Mouse (Mus musculus): ENCODE data around the gene Rnf26. TPM values are rescaled to one million over a fixed set of nuclear protein-coding genes. Genes with fewer than 3 reads are reported as not detected.

Rnf26 gene
- total RNA-seq, 2 experiments from 2014 or later = 3.0 to 3.1 TPM

DNA sequence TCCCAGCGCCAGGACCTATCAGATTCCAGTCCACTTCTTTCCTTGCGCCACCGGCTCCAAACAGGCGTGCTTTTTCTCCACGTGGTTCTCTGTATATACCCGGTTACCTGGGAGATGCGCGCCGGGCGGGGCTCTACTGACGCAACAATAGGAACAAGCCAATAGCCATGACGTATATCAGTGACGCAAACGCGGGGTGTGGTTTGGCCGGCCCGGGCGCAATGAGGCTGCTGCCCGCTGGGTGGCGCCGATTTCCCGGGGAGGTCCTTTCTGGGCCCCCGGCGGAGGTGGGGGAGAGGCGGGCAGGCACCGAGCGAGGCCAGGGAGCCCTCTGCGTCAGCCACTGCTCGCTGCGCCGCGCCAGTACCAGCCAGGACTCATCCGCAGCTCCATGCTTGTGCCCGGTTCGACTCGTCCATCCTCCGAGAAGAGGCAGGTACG, 46.5 kb downstream of the Rnf26 start, which contains the start of gene Usp2:
Gene Usp2, plus strand, starts transcription at position 237 of the 441 bp plus-strand sequence.
- TF ChIP-seq CTCF (IDR thresholded peaks at IDR 0.05) = peak; percentile 98; the same call in 1 of the 2 replicates
- Histone ChIP-seq H3K4me3 (peak within 1 kb of the TSS; percentile 76), H3K27ac (peak within 1 kb of the TSS; percentile 97)
- intact Hi-C loops (cut with DNase I) = loop anchor here (2.0 kb wide), 1 partner anchor 82 kb away; no protein-coding TSS in a partner anchor
- DNase-seq = peak; percentile 99

DNA sequence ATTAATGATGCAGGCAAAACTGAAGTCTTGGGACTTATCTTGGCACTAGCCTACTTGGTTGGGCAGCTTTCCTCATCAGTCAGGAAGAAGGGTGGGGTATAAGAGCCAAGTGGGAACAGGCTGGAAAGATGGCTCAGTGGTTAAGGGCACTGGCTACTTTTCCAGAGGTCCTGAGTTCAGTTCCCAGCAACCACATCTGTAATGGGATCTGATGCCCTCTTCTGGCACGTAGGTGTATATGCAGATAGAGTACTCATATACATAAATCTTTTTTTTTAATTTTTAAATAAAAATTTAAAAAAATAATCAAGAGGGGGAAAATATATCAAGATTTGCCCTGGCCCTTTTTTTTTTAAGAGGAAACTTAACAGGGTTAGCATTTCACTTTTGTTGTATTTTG, 48.1 kb downstream of the Rnf26 start:
- Histone ChIP-seq H3K27ac (no peak overlapping the region), H3K4me3 (no peak overlapping the region)
- no peak for DNase-seq
- peak; percentile 40 for TF ChIP-seq CTCF (IDR thresholded peaks at IDR 0.05)
- intact Hi-C loops (cut with DNase I) = no loop called here

DNA sequence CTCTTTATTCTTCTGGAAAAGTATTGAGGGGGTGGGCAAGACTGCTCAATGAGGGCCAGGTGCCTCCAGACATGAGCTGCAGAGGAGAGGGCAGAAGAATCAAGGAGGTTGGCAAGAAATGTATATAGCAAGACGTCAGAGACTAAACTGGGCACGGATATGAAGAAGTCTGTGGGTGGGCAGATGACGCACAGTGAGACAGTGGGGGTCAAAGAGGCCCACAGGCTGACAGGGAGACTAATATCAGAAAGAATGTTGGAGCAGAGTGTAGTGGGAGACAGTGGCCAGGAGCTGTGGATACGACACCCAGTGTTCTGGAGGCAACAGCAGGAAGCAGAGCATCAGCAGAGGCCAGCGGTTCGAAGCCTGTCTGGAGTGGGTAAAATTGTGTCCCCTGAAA, 54.7 kb downstream of the Rnf26 start:
- TF ChIP-seq CTCF (IDR thresholded peaks at IDR 0.05) = no peak
- intact Hi-C loops (cut with DNase I) = no loop called here
- no peak for DNase-seq
- H3K27ac ChIP-seq = no peak overlapping the region
- H3K4me3 ChIP-seq = no peak overlapping the region

DNA sequence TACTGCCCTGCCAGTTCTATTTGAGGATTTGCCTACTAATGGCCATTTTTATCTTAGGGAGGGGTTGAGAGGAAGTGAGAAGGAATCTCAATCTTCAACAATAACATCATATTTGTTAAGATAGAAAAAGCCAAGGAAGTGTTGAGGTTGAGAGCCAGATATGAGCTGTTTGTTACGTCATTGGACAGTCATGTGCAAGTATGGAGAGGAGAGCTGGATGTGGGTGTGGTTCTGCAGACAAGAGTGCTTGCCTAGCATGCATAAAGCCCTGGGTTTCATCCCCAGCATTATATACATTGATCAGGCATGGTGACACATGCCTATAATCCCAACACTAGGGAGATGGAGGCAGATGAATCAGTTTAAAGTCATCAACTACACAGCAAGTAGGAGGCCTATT, 59.4 kb downstream of the Rnf26 start:
- Histone ChIP-seq H3K4me3 (no peak overlapping the region), H3K27ac (no peak overlapping the region)
- TF ChIP-seq CTCF (IDR thresholded peaks at IDR 0.05) = no peak
- DNase-seq = no peak
- intact Hi-C loops (cut with DNase I) = no loop called here

DNA sequence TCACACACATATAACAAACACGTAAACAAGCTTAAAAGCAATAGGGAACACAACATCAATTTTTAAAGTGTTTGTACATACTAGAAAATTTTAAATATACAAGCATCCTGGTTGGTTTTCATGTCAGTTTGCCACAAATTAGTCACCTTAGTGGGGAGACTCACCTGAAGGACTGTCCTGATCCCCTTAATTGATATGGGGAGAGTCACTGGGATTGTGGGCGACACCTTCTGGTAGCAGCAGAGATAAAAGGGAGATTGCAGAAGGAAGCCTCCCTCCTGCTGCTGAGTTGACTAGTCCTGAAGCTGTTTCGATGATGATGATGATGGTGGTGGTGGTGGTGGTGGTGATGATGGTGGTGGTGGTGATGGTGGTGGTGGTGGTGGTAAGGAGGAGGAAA, 60.5 kb downstream of the Rnf26 start:
- intact Hi-C loops (cut with DNase I) = no loop called here
- Histone ChIP-seq H3K4me3 (no peak overlapping the region), H3K27ac (no peak overlapping the region)
- no peak for TF ChIP-seq CTCF (IDR thresholded peaks at IDR 0.05)
- DNase-seq = no peak

DNA sequence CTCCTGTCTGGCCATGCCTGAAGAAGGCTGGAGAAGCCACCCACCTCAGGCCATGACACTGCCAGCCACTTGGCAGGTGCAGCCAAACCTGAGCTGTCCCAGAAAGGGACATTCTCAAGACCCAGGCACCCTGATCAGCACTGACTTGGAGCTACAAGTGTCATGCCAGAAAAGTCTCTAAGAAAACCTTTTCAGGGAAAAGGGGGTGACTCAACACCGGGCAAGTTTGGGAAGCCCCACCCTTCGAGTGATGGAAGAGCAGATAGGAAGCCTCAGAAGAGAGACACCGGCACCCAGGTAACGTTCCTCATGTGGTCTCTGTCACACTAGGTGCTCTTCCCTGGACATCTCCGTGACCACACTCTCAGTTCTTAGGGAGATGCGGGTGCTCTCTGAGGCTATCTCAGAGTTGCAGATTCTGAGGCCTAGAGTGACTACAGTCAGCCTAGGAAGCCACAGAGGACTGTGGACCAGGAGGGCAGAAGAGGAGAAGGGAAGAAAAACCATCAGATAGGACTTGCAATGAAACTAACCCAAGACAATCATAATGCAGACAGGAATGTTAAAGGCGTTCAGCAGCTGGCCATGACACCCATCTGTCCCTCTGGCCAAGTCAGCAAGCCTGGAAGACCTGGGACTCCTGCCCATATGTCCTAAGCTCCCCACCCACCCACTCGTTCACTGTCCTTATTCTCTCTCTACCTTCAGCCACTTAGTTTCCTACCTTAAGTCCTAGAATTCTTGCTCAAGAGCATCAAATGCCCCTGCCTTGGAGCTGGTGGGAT, 63.7 kb downstream of the Rnf26 start:
- intact Hi-C loops (cut with DNase I) = loop anchor here (5.0 kb wide), 2 partner anchors 37 to 62 kb away; no protein-coding TSS in a partner anchor
- no peak overlapping the region for H3K27ac ChIP-seq

DNA sequence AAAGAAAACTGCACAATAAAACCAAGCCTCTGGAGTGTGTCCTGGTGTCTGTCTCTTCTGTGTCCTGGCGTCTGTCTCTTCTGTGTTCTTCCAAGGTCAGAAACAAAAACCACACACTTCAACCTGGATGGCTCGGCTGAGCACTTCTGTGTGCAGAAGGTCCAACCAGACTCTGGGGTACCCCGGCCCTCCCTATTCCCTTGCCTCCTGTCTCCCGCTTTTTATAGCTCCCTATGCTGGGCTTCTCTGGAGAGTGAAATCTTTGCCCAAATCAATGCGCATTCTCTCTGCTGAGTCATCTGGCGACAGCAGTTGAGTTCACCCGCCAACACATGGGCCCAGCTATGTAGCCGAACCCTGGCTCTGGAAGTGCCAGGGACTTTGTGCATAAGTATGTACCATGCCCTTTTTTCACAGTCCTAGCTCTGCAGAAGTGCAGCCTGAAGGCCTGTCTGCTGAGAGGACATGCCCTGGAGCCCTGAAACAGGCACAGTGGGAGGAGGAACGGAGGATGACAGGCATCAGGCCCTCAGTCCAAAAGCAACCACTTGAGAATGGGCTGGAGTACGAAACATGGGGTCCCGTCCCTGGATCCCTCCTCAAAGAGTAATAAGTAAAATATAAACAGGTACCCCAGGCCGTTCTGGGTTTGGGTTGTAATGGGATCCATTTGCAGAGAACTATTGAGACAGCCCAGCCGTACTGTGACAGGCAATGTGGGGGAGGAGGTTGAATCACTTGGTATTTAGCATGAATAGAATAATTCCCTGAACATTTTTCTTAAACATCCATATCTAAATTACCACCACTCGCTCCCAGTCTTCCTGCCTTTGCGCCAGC, 64.6 kb downstream of the Rnf26 start:
- peak; percentile 34 for DNase-seq
- no peak overlapping the region for H3K4me3 ChIP-seq
- H3K27ac ChIP-seq = peak overlapping the region; percentile 31; the same call in 1 of the 2 replicates
- intact Hi-C loops (cut with DNase I) = loop anchor here (5.0 kb wide), 2 partner anchors 36 to 61 kb away; no protein-coding TSS in a partner anchor
- TF ChIP-seq CTCF (IDR thresholded peaks at IDR 0.05) = no peak

More for the DNA sequence above, 63.7 kb downstream of the Rnf26 start:
- no peak overlapping the region for H3K4me3 ChIP-seq
- TF ChIP-seq CTCF (IDR thresholded peaks at IDR 0.05) = no peak
- no peak for DNase-seq

DNA sequence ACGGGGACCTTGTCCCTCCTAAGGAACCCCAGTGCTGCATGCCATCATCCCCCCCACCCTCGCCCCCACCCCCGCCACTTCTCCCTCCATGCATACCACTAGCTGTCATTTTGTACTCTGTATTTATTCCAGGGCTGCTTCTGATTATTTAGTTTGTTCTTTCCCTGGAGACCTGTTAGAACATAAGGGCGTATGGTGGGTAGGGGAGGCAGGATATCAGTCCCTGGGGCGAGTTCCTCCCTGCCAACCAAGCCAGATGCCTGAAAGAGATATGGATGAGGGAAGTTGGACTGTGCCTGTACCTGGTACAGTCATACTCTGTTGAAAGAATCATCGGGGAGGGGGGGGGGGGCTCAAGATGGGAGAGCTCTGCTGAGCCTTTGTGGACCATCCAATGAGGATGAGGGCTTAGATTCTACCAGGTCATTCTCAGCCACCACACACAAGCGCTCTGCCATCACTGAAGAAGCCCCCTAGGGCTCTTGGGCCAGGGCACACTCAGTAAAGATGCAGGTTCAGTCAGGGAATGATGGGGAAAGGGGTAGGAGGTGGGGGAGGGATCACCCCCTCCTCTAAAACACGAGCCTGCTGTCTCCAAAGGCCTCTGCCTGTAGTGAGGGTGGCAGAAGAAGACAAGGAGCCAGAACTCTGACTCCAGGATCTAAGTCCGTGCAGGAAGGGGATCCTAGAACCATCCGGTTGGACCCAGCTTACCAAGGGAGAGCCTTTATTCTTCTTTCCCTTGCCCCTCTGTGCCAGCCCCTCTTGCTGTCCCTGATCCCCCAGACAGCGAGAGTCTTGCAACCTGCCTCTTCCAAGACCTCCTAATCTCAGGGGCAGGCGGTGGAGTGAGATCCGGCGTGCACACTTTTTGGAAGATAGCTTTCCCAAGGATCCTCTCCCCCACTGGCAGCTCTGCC, 65.5 kb downstream of the Rnf26 start:
- intact Hi-C loops (cut with DNase I) = loop anchor here (5.0 kb wide), 2 partner anchors 36 to 61 kb away; no protein-coding TSS in a partner anchor

DNA sequence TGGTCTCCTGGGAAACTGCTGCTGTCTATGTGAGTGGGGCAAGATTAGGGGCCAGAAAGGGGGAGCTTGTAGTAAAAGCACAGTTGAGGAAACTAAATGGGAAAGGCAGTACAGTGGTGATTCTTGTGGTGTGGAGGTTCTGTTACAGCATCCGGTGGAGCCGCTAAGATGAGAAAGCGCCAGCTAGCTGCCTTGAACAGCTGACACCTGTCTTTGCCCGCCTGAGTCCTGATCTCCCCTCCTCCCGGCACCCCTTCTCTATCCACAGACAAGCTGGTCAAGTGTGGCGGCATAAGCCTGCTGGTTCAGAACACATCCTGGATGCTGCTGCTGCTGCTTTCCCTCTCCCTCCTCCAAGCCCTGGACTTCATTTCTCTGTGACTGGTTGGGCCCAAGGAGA, 66.2 kb downstream of the Rnf26 start:
- no peak for TF ChIP-seq CTCF (IDR thresholded peaks at IDR 0.05)
- intact Hi-C loops (cut with DNase I) = loop anchor here (5.0 kb wide), 2 partner anchors 35 to 60 kb away; no protein-coding TSS in a partner anchor
- H3K27ac ChIP-seq = no peak overlapping the region
- DNase-seq = no peak
- H3K4me3 ChIP-seq = no peak overlapping the region

More for the DNA sequence above, 65.5 kb downstream of the Rnf26 start:
- no peak for DNase-seq
- no peak for TF ChIP-seq CTCF (IDR thresholded peaks at IDR 0.05)
- H3K27ac ChIP-seq = no peak overlapping the region; the same call in 1 of the 2 replicates
- no peak overlapping the region for H3K4me3 ChIP-seq

DNA sequence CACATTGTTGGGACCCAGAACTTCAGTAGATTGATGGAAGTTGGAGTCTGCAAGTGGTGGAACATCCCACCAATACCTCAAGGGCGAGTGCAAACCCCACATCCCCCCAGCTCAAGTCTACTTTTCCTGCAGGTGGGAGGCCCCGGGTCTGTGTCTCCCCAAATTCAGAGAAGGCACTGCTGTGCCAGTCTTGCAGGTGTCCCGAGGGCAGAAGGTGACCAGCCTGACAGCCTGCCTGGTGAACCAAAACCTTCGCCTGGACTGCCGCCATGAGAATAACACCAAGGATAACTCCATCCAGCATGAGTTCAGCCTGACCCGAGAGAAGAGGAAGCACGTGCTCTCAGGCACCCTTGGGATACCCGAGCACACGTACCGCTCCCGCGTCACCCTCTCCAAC, 66.9 kb downstream of the Rnf26 start:
- Histone ChIP-seq H3K4me3 (no peak overlapping the region), H3K27ac (no peak overlapping the region)
- intact Hi-C loops (cut with DNase I) = loop anchor here (5.0 kb wide), 2 partner anchors 34 to 59 kb away; no protein-coding TSS in a partner anchor
- TF ChIP-seq CTCF (IDR thresholded peaks at IDR 0.05) = no peak
- no peak for DNase-seq

DNA sequence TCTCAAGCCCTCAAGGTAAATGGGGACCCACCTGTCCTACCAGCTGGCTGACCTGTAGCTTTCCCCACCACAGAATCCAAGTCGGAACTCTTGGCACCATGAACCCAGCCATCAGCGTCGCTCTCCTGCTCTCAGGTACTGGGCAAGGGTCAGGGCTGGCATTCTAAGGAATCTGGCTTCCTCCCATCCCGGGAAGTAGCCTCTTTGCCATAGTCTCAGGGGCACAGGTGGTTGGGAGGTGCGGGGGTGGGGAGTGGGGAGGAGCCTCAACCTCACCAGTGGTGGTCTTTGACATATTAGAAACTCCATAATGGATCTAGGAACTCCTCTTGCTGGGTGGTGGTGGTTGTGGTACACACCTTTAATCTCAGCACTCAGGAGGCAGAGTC, 67.4 kb downstream of the Rnf26 start:
- no peak for DNase-seq
- Histone ChIP-seq H3K27ac (no peak overlapping the region), H3K4me3 (no peak overlapping the region)
- intact Hi-C loops (cut with DNase I) = loop anchor here (5.0 kb wide), 2 partner anchors 34 to 59 kb away; no protein-coding TSS in a partner anchor
- TF ChIP-seq CTCF (IDR thresholded peaks at IDR 0.05) = no peak

Other genes with a start within 250 kb of the Rnf26 start
- 1 to 10 TPM; 9.3 to 9.8 TPM for gene Thy1, start 70.1 kb downstream of the Rnf26 start, total RNA-seq (2021)
- 100 to 1,000 TPM; 223 to 228 TPM for gene Usp2, start 46.5 kb downstream of the Rnf26 start, total RNA-seq (2021)
- gene Mfrp, start 11.8 kb downstream of the Rnf26 start, total RNA-seq (2021) = not detected
- gene C1qtnf5, start 6.3 kb downstream of the Rnf26 start, total RNA-seq (2021) = 1 to 10 TPM; 2.5 to 7.6 TPM
- 1 to 10 TPM in 1 of 2 experiments, under 1 TPM in 1; 0.71 to 1.4 TPM for gene Gm49380, start within 50 bp of the Rnf26 start, total RNA-seq (2021)
- gene Mcam, start 21.0 kb upstream of the Rnf26 start, total RNA-seq (2021) = 10 to 100 TPM; 17.5 to 24.4 TPM
- gene Cbl, start 120.5 kb upstream of the Rnf26 start, total RNA-seq (2021) = 10 to 100 TPM in 1 of 2 experiments, 1 to 10 TPM in 1; 7.5 to 13.4 TPM
- not detected for gene Ccdc153, start 127.2 kb upstream of the Rnf26 start, total RNA-seq (2021)
- gene Pdzd3, start 138.0 kb upstream of the Rnf26 start, total RNA-seq (2021) = 1 to 10 TPM in 1 of 2 experiments, under 1 TPM in 1; 0.97 to 1.6 TPM
- gene Nlrx1, start 155.1 kb upstream of the Rnf26 start, total RNA-seq (2021) = 10 to 100 TPM; 19.2 to 20.8 TPM
- gene Abcg4, start 175.1 kb upstream of the Rnf26 start, total RNA-seq (2021) = under 1 TPM; 0.28 to 0.97 TPM
- 1 to 10 TPM; 6.3 to 6.8 TPM for gene Hinfp, start 192.2 kb upstream of the Rnf26 start, total RNA-seq (2021)
- 10 to 100 TPM; 14.9 to 17.8 TPM for gene C2cd2l, start 206.8 kb upstream of the Rnf26 start, total RNA-seq (2021)
- gene Dpagt1, start 212.5 kb upstream of the Rnf26 start, total RNA-seq (2021) = 10 to 100 TPM; 12.3 to 14.1 TPM
- 1 to 10 TPM; 8.4 to 8.7 TPM for gene H2afx, start 221.2 kb upstream of the Rnf26 start, total RNA-seq (2021)
- 10 to 100 TPM; 21.9 to 29.1 TPM for gene Hmbs, start 230.7 kb upstream of the Rnf26 start, total RNA-seq (2021)
- gene Vps11, start 248.2 kb upstream of the Rnf26 start, total RNA-seq (2021) = 10 to 100 TPM; 16.6 to 19.5 TPM